Mouse (Mus musculus) midbrain, embryonic 11.5 days (tissue): ENCODE data around the gene Grm4. TPM values are rescaled to one million over a fixed set of nuclear protein-coding genes. Genes with fewer than 3 reads are reported as not detected.

Experiments
- ATAC-seq: fragments of 200-750 bp; cut with Nextera tagmentation; 2 replicates; pipeline ENCODE4 v1.8.0; 2017; ENCODE audit warnings: moderate TSS enrichment, moderate library complexity; ENCODE audit not compliant: low FRiP score
- DNase-seq: peaks from one replicate; pipeline ENCODE4 v3.0.0; 2015; ENCODE audit warnings: low spot score; ENCODE audit errors: missing footprints
- H3K27ac ChIP-seq: fragments of 300-500 bp; sonication (generic); 2 replicates; pipeline ENCODE4 v1.5.1; 2014; ENCODE audit warnings: low read depth, low read length
- H3K27me3 ChIP-seq: fragments of 300-500 bp; sonication (generic); 2 replicates; pipeline ENCODE4 v1.6.1; 2014; ENCODE audit warnings: mild to moderate bottlenecking, low read length, moderate library complexity, mixed read lengths; ENCODE audit not compliant: control insufficient read depth, insufficient read depth
- H3K36me3 ChIP-seq: fragments of 300-500 bp; sonication (generic); 2 replicates; pipeline ENCODE4 v1.6.1; 2014; ENCODE audit warnings: mild to moderate bottlenecking, low read length, moderate library complexity, mixed read lengths; ENCODE audit not compliant: control insufficient read depth, insufficient read depth
- H3K4me1 ChIP-seq: fragments of 300-500 bp; sonication (generic); 2 replicates; pipeline ENCODE4 v1.6.1; 2014; ENCODE audit warnings: low read length; ENCODE audit not compliant: control insufficient read depth, insufficient read depth
- H3K4me2 ChIP-seq: fragments of 300-500 bp; sonication (generic); 2 replicates; pipeline ENCODE4 v1.6.1; 2014; ENCODE audit warnings: mild to moderate bottlenecking, moderate library complexity
- H3K4me3 ChIP-seq: fragments of 300-500 bp; sonication (generic); 2 replicates; pipeline ENCODE4 v1.5.1; 2014; ENCODE audit warnings: low read depth, low read length
- H3K9ac ChIP-seq: fragments of 300-500 bp; sonication (generic); 2 replicates; pipeline ENCODE4 v1.6.1; 2014; ENCODE audit warnings: low read length
- H3K9me3 ChIP-seq: fragments of 300-500 bp; sonication (generic); 2 replicates; pipeline ENCODE4 v1.6.1; 2016; ENCODE audit warnings: low read length; ENCODE audit not compliant: control insufficient read depth
- WGBS: fragments of 180-500 bp; shearing (Covaris S2); extraction: QIAGEN DNeasy Blood & Tissue Kit; methylation state at CpG from one replicate; pipeline ENCODE4 v1.1.7; 2014; 5-methylcytosine and 5-hydroxymethylcytosine counted together
- polyA plus RNA-seq: library from polyadenylated mRNA; unstranded; fragments of >200 nt; fragmentation: Nextera tagmentation; extraction: Ambion mirVana; gene quantifications from 2 replicates; pipeline ENCODE4 v1.2.1, GENCODE M21; 2014

The Grm4 gene
- polyA plus RNA-seq, 1 experiment from 2014 or later, result 3.5 TPM

GRCm38 (mm10) chr17:27448749-27449148 is 72.5 kb downstream of the Grm4 start:
- Histone ChIP-seq H3K4me3 (no peak overlapping the region), H3K27me3 (no peaks in the 10 kb centered on the region), H3K27ac (no peak overlapping the region), H3K4me2 (no peak overlapping the region), H3K9ac (no peak overlapping the region), H3K9me3 (no peaks in the 10 kb centered on the region), H3K4me1 (no peaks in the 10 kb centered on the region), H3K36me3 (no peaks in the 10 kb centered on the region)
- DNase-seq (no peak), ATAC-seq (0 out of 2 replicates have a peak, but pooled peaks have one; percentile 30)
- 66% methylated on average over 6 of the region's 6 CpGs for WGBS

DNA sequence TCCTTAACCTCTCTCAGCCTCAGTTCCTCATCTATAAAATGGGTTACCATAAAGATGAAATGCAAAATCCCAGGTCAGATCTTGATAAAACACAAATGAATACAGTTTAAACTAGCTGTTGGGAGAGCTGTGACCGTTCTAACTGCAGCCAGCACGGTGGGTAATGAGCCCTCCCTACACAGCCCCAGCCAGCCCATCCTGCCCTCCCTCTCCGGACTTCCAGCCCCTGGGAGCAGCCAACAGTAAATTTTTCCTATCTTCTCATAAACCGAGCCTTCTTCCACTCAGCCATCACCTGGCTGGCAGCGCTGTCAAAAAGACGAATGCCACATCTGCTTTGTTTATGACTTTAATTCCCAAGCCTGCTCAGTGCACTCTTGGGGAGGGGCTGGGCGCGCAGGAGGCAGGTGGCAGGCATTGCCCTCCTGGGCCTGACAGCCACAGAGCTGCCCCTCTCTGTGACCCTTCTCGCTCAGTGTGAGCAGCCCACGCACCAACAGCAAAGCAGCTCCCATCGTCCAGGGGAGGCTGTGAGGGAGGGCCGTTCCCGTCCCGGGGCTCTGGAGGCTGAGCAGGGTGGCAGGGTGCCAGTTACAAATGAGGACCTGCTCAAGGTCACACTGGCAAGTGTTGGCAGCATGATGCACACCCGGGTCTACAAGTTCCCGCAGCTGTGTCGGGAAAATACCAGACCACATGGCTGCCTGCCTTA is 75.7 kb downstream of the Grm4 start:
- H3K27me3 ChIP-seq, result no peaks in the 10 kb centered on the region
- no peak overlapping the region for H3K9ac ChIP-seq
- no peak for ATAC-seq
- no peak overlapping the region for H3K4me2 ChIP-seq
- 80% methylated on average over 17 of the region's 17 CpGs for WGBS
- H3K4me1 ChIP-seq, result no peaks in the 10 kb centered on the region; the same call in 1 of the 2 replicates
- H3K9me3 ChIP-seq, result no peaks in the 10 kb centered on the region
- H3K36me3 ChIP-seq, result no peaks in the 10 kb centered on the region
- no peak overlapping the region for H3K4me3 ChIP-seq
- no peak for DNase-seq
- H3K27ac ChIP-seq, result no peak overlapping the region

- Histone ChIP-seq H3K9me3 (no peaks in the 10 kb centered on the region), H3K36me3 (no peaks in the 10 kb centered on the region), H3K9ac (no peak overlapping the region), H3K4me1 (no peaks in the 10 kb centered on the region; the same call in 1 of the 2 replicates), H3K4me2 (no peak overlapping the region), H3K27ac (no peak overlapping the region), H3K27me3 (no peaks in the 10 kb centered on the region), H3K4me3 (no peak overlapping the region)
- 57% methylated on average over 13 of the region's 13 CpGs for WGBS
- DNase-seq (no peak), ATAC-seq (no peak)
These were observed 78.6 kb downstream of the Grm4 start for GRCm38 (mm10) chr17:27442538-27443113.

GRCm38 (mm10) chr17:27441778-27442177 is 79.4 kb downstream of the Grm4 start:
- no peak overlapping the region for H3K4me2 ChIP-seq
- H3K36me3 ChIP-seq, result no peaks in the 10 kb centered on the region
- H3K9me3 ChIP-seq, result no peaks in the 10 kb centered on the region
- no peak overlapping the region for H3K27ac ChIP-seq
- H3K27me3 ChIP-seq, result no peaks in the 10 kb centered on the region
- H3K4me1 ChIP-seq, result no peaks in the 10 kb centered on the region; the same call in 1 of the 2 replicates
- no peak overlapping the region for H3K4me3 ChIP-seq
- DNase-seq, result no peak
- no peak for ATAC-seq
- 51% methylated on average over 7 of the region's 7 CpGs for WGBS
- H3K9ac ChIP-seq, result no peak overlapping the region

GRCm38 (mm10) chr17:27435799-27436198 is 85.4 kb downstream of the Grm4 start:
- no peak overlapping the region for H3K4me2 ChIP-seq

GRCm38 (mm10) chr17:27435225-27435624 is 86.0 kb downstream of the Grm4 start:
- no peak overlapping the region for H3K27ac ChIP-seq
- no peak overlapping the region for H3K9ac ChIP-seq
- ATAC-seq, result no peak
- DNase-seq, result no peak
- H3K27me3 ChIP-seq, result no peaks in the 10 kb centered on the region
- no peaks in the 10 kb centered on the region for H3K9me3 ChIP-seq
- 94% methylated on average over 15 of the region's 15 CpGs for WGBS
- no peaks in the 10 kb centered on the region for H3K36me3 ChIP-seq
- H3K4me2 ChIP-seq, result no peak overlapping the region
- H3K4me1 ChIP-seq, result peaks cover 23% of the 10 kb centered on the region
- H3K4me3 ChIP-seq, result no peak overlapping the region

More at GRCm38 (mm10) chr17:27435799-27436198, 85.4 kb downstream of the Grm4 start:
- DNase-seq (no peak), ATAC-seq (no peak)
- whole genome bisulfite sequencing, result 30% methylated on average over 13 of the region's 13 CpGs
- H3K27ac ChIP-seq, result no peak overlapping the region
- no peak overlapping the region for H3K9ac ChIP-seq
- no peaks in the 10 kb centered on the region for H3K27me3 ChIP-seq
- H3K4me1 ChIP-seq, result peaks cover 23% of the 10 kb centered on the region
- no peaks in the 10 kb centered on the region for H3K36me3 ChIP-seq
- H3K4me3 ChIP-seq, result no peak overlapping the region
- no peaks in the 10 kb centered on the region for H3K9me3 ChIP-seq

DNA sequence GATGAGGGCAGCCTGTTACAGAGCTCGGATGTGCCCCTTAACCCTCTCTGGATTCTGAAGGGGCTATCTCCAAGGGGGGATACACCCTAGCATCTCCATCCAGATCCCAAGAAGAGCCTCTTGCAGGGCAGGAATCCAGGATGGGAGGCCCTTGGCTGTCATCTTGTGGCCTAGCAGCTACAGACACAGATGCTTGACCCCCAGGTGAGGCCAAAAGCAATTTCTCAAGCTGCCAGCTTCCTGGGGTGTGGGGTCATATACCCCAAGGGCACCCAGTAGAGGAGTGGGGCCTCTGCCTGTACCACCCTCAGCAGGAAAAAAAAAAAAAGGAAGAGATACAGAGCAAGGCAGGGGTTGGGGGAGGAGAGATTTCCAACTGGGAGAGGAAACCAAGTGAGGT is 87.1 kb downstream of the Grm4 start:
- no peak overlapping the region for H3K27ac ChIP-seq

DNA sequence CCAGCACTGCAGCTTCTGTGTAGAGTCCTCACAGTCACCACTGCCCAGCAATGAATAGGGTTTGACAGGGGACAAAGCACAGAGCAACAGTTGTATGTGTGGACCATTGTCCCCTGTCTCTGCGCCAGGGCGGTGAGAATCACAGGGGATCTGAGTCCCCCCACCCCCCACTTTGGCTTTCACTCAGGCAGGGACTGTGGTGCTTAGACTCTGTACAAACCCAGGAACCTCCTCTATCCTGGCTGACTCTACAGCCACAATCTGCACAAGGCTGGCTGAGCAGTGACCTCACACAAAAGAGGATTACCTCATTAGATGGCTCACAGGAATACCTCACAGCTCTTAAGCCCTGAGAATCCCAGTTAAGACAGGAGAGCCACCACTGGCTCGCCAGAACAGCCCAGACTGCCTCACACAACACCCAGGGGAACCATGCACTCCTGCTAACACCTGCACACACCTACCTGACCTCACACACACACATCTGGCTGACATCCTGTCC is 88.0 kb downstream of the Grm4 start:
- Histone ChIP-seq H3K27ac (peak overlapping the region; percentile 51), H3K9me3 (peaks cover 8% of the 10 kb centered on the region), H3K4me1 (peaks cover 23% of the 10 kb centered on the region), H3K36me3 (no peaks in the 10 kb centered on the region), H3K4me2 (no peak overlapping the region), H3K4me3 (no peak overlapping the region), H3K9ac (peak overlapping the region; percentile 38), H3K27me3 (no peaks in the 10 kb centered on the region)
- peak; percentile 63 for ATAC-seq
- 17% methylated on average over 3 of the region's 3 CpGs for WGBS
- no peak for DNase-seq

More for the DNA sequence above, 87.1 kb downstream of the Grm4 start:
- ATAC-seq (no peak), DNase-seq (no peak)
- Histone ChIP-seq H3K4me2 (no peak overlapping the region), H3K9me3 (no peaks in the 10 kb centered on the region; the same call in 1 of the 2 replicates), H3K36me3 (no peaks in the 10 kb centered on the region), H3K9ac (no peak overlapping the region), H3K4me3 (no peak overlapping the region), H3K4me1 (peaks cover 23% of the 10 kb centered on the region), H3K27me3 (no peaks in the 10 kb centered on the region)
- WGBS, result 90% methylated on average over 1 of the region's 1 CpGs

- H3K4me2 ChIP-seq, result no peak overlapping the region
- no peak overlapping the region for H3K9ac ChIP-seq
- H3K27me3 ChIP-seq, result no peaks in the 10 kb centered on the region
- H3K9me3 ChIP-seq, result peaks cover 9% of the 10 kb centered on the region
- DNase-seq (no peak), ATAC-seq (peak; percentile 39)
- 46% methylated on average over 9 of the region's 9 CpGs for WGBS
- H3K4me3 ChIP-seq, result no peak overlapping the region
- H3K36me3 ChIP-seq, result no peaks in the 10 kb centered on the region
- peaks cover 23% of the 10 kb centered on the region for H3K4me1 ChIP-seq
- H3K27ac ChIP-seq, result peak overlapping the region; percentile 30; the same call in 1 of the 2 replicates
These were observed 89.0 kb downstream of the Grm4 start for GRCm38 (mm10) chr17:27432145-27432650.
